ENCODE assay signal across 8 mouse cellular contexts in genomic region chr7:123367218-123368150, GRCm38 (mm10). TPM values are rescaled to one million over a fixed set of nuclear protein-coding genes. Genes with fewer than 3 reads are reported as not detected.
A peak's percentile ranks its signal among the peaks of the same experiment; 100 is the strongest.
DNase-seq lines count a peak whose midpoint lies in the region; ATAC-seq and TF ChIP-seq lines count a peak whose summit lies in the region.

No protein-coding gene starts in this region.

- peak overlapping the region; percentile 90; the same call in 1 of the 2 replicates for H3K4me2 ChIP-seq in neural tube, embryonic 11.5 days (ENCODE audit: low read depth)
- H3K4me2 ChIP-seq in limb, embryonic 11.5 days (ENCODE audit: low read depth, severe bottlenecking), result peak overlapping the region; percentile 69; the same call in 1 of the 2 replicates
- H3K4me2 ChIP-seq in stomach, embryonic 16.5 days (ENCODE audit: low read depth, low read length), result peak overlapping the region; percentile 62

- no peak for TF ChIP-seq CTCF in heart, adult 2 months (IDR thresholded peaks at IDR 0.05)

- no peak for ATAC-seq in neural tube, embryonic 11.5 days (ENCODE audit: insufficient read depth, low FRiP score, low TSS enrichment)
- ATAC-seq in limb, embryonic 11.5 days (ENCODE audit: insufficient number of reproducible peaks, low FRiP score, low TSS enrichment, low read depth), result no peak
- no peak for ATAC-seq in stomach, embryonic 16.5 days (ENCODE audit: insufficient read depth, low FRiP score)

- no peak for TF ChIP-seq EP300 in heart, adult 2 months (IDR thresholded peaks at IDR 0.05; ENCODE audit: insufficient read depth, low read depth, low read length)

- H3K9me3 ChIP-seq in neural tube, embryonic 11.5 days (ENCODE audit: control insufficient read depth, low read length), result no peaks in the 10 kb centered on the region
- H3K9me3 ChIP-seq in limb, embryonic 11.5 days (ENCODE audit: control insufficient read depth, low read length), result no peaks in the 10 kb centered on the region
- H3K9me3 ChIP-seq in stomach, embryonic 16.5 days (replicated peaks; ENCODE audit: control insufficient read depth, low read length), result no peaks in the 10 kb centered on the region

- no peak for DNase-seq in heart, adult 2 months
- DNase-seq in heart, adult 11 months, result no peak
- DNase-seq in neural tube, embryonic 11.5 days (ENCODE audit: low spot score), result no peak
- DNase-seq in neural tube, embryonic 10.5 days (ENCODE audit: extremely low spot score, low spot score), result no peak
- no peak for DNase-seq in limb, embryonic 11.5 days (ENCODE audit: low spot score)
- DNase-seq in thymus, adult 18-20 months, result no peak
- no peak for DNase-seq in B cell, adult 2 months

- H3K4me3 ChIP-seq in heart, adult 2 months, result peak overlapping the region; percentile 85
- H3K4me3 ChIP-seq in neural tube, embryonic 11.5 days (ENCODE audit: low read depth, low read length), result peak overlapping the region; percentile 80; the same call in 1 of the 2 replicates
- no peak overlapping the region for H3K4me3 ChIP-seq in limb, embryonic 11.5 days (ENCODE audit: low read depth, low read length)
- peak overlapping the region; percentile 80; the same call in 1 of the 2 replicates for H3K4me3 ChIP-seq in stomach, embryonic 16.5 days (replicated peaks; ENCODE audit: low read length)

- H3K79me2 ChIP-seq in heart, adult 2 months (replicated peaks; ENCODE audit: control insufficient read depth, insufficient read depth, low read length), result peaks cover 7% of the 10 kb centered on the region

- peaks cover 30% of the 10 kb centered on the region for H3K4me1 ChIP-seq in heart, adult 2 months (ENCODE audit: control insufficient read depth, insufficient read depth, low read length)
- peaks cover 14% of the 10 kb centered on the region for H3K4me1 ChIP-seq in neural tube, embryonic 11.5 days (ENCODE audit: control insufficient read depth, insufficient read depth, low read length)
- H3K4me1 ChIP-seq in limb, embryonic 11.5 days (ENCODE audit: control insufficient read depth, insufficient read depth, low read length), result peaks cover 12% of the 10 kb centered on the region
- peaks cover 30% of the 10 kb centered on the region for H3K4me1 ChIP-seq in stomach, embryonic 16.5 days (ENCODE audit: control insufficient read depth, insufficient read depth, low read length)

- H3K36me3 ChIP-seq in heart, adult 2 months (ENCODE audit: control insufficient read depth, insufficient read depth, low read length), result peaks cover 9% of the 10 kb centered on the region
- H3K36me3 ChIP-seq in neural tube, embryonic 11.5 days (ENCODE audit: control insufficient read depth, insufficient read depth, low read length), result no peaks in the 10 kb centered on the region
- H3K36me3 ChIP-seq in limb, embryonic 11.5 days (ENCODE audit: control insufficient read depth, insufficient read depth, low read length), result no peaks in the 10 kb centered on the region
- H3K36me3 ChIP-seq in stomach, embryonic 16.5 days (ENCODE audit: control insufficient read depth, insufficient read depth, low read length), result no peaks in the 10 kb centered on the region

- 50% methylated on average over 16 of the region's 16 CpGs for WGBS in heart, adult 2 months
- 87% methylated on average over 16 of the region's 16 CpGs for WGBS in neural tube, embryonic 11.5 days
- WGBS in limb, embryonic 11.5 days, result 82% methylated on average over 16 of the region's 16 CpGs
- WGBS in stomach, embryonic 16.5 days, result 63% methylated on average over 16 of the region's 16 CpGs

- peak overlapping the region; percentile 21; the same call in 1 of the 2 replicates for H3K9ac ChIP-seq in heart, adult 2 months (ENCODE audit: low read depth, low read length)
- no peak overlapping the region for H3K9ac ChIP-seq in neural tube, embryonic 11.5 days (ENCODE audit: low read length)
- 0 out of 2 replicates have a peak overlapping the region, but pooled peaks have one; percentile 28 for H3K9ac ChIP-seq in limb, embryonic 11.5 days (ENCODE audit: low read length)
- H3K9ac ChIP-seq in stomach, embryonic 16.5 days (ENCODE audit: low read length), result no peak overlapping the region; the same call in 1 of the 2 replicates

- H3K27me3 ChIP-seq in heart, adult 2 months (ENCODE audit: control insufficient read depth, insufficient read depth, low read length), result no peaks in the 10 kb centered on the region
- H3K27me3 ChIP-seq in neural tube, embryonic 11.5 days (ENCODE audit: control insufficient read depth, insufficient read depth, low read length), result no peaks in the 10 kb centered on the region
- no peaks in the 10 kb centered on the region for H3K27me3 ChIP-seq in limb, embryonic 11.5 days (ENCODE audit: control insufficient read depth, insufficient read depth, low read length)
- H3K27me3 ChIP-seq in stomach, embryonic 16.5 days (ENCODE audit: control insufficient read depth, insufficient read depth, low read length), result no peaks in the 10 kb centered on the region

- intact Hi-C loops in heart, adult 2 months (cut with DNase I), result loop anchor here (5.0 kb wide), 1 partner anchor 35 kb away; no protein-coding TSS in a partner anchor

- peak overlapping the region; percentile 81 for H3K27ac ChIP-seq in heart, adult 2 months
- H3K27ac ChIP-seq in neural tube, embryonic 11.5 days (ENCODE audit: low read depth, low read length), result no peak overlapping the region
- no peak overlapping the region for H3K27ac ChIP-seq in limb, embryonic 11.5 days (replicated peaks; ENCODE audit: low read depth, low read length)
- no peak overlapping the region for H3K27ac ChIP-seq in stomach, embryonic 16.5 days (ENCODE audit: low read length)

- TF ChIP-seq POLR2A in heart, adult 2 months (IDR thresholded peaks at IDR 0.05; ENCODE audit: insufficient read depth, low read depth, low read length), result no peak

RNA-seq across cellular contexts. Expression of gene Lcmt1, which starts 2.1 kb away (rescaled TPM):
- total RNA-seq in heart, adult 2 months (2021), result 10 to 100 TPM; 21.7 to 22.0 TPM
- 18.5 and 22.2 TPM in 2 replicates for polyA plus RNA-seq in heart, adult 2 months (2012; rRNA removed)
- 63.5 and 69.8 TPM in 2 replicates for polyA plus RNA-seq in neural tube, embryonic 11.5 days (2014; fragmentation: Nextera tagmentation; extraction: Ambion mirVana)
- 50.7 and 60.7 TPM in 2 replicates for polyA plus RNA-seq in limb, embryonic 11.5 days (2014; fragmentation: Nextera tagmentation; extraction: Ambion mirVana)
- polyA plus RNA-seq in stomach, embryonic 16.5 days (2015; fragmentation: Nextera tagmentation; extraction: Ambion mirVana), result 40.3 and 44.1 TPM in 2 replicates

RNA-seq across cellular contexts. Expression of gene Arhgap17, which starts 2.2 kb away (rescaled TPM):
- total RNA-seq in heart, adult 2 months (2021), result 10 to 100 TPM; 14.6 to 17.0 TPM
- polyA plus RNA-seq in heart, adult 2 months (2012; rRNA removed), result 10.0 and 13.8 TPM in 2 replicates
- polyA plus RNA-seq in neural tube, embryonic 11.5 days (2014; fragmentation: Nextera tagmentation; extraction: Ambion mirVana), result 28.1 and 32.9 TPM in 2 replicates
- 32.6 and 32.7 TPM in 2 replicates for polyA plus RNA-seq in limb, embryonic 11.5 days (2014; fragmentation: Nextera tagmentation; extraction: Ambion mirVana)
- 17.7 and 19.9 TPM in 2 replicates for polyA plus RNA-seq in stomach, embryonic 16.5 days (2015; fragmentation: Nextera tagmentation; extraction: Ambion mirVana)

Comparison
In these comparisons a context has a peak if more than half of its experiments do, and no peak if none do; other contexts are left out.
1. H3K9ac ChIP-seq: peak in heart, adult 2 months (single experiment) and limb, embryonic 11.5 days (single experiment); none in neural tube, embryonic 11.5 days (single experiment) and stomach, embryonic 16.5 days (single experiment).
2. Peak in every context shown above with its lines, with median percentiles within 50 percentile points of each other: H3K4me2 ChIP-seq.